Mouse (Mus musculus): ENCODE measurements around the gene Vstm5. TPM values are rescaled to one million over a fixed set of nuclear protein-coding genes. Genes with fewer than 3 reads are reported as not detected.

Vstm5 gene
- polyA plus RNA-seq, 1 experiment from 2014 or later = 0.35 TPM

GRCm38 (mm10) chr9:15238297-15238990, 401 bp upstream of the Vstm5 start:
- H3K4me1 ChIP-seq (replicated peaks) = peaks cover 20% of the 10 kb centered on the region
- peak overlapping the region; percentile 51 for H3K4me3 ChIP-seq (replicated peaks)
- no peak overlapping the region for H3K9ac ChIP-seq
- H3K27ac ChIP-seq = no peak overlapping the region
- peak overlapping the region; percentile 73 for H3K4me2 ChIP-seq
- ATAC-seq (ENCODE audit: low read depth) (peak; percentile 14; the same call in 1 of the 2 replicates), DNase-seq (no peak)
- H3K9me3 ChIP-seq (replicated peaks) = no peaks in the 10 kb centered on the region
- H3K36me3 ChIP-seq = no peaks in the 10 kb centered on the region
- H3K27me3 ChIP-seq = peaks cover 17% of the 10 kb centered on the region
- WGBS (ENCODE audit: insufficient replicate concordance) = 58% methylated on average over 16 of the region's 16 CpGs

- 84% methylated on average over 6 of the region's 6 CpGs for WGBS (ENCODE audit: insufficient replicate concordance)
- ATAC-seq (ENCODE audit: low read depth) = no peak
- H3K4me2 ChIP-seq = no peak overlapping the region
Measured at GRCm38 (mm10) chr9:15240006-15240405, 1.2 kb downstream of the Vstm5 start.

GRCm38 (mm10) chr9:15240863-15241595, 2.2 kb downstream of the Vstm5 start:
- Histone ChIP-seq H3K27ac (no peak overlapping the region), H3K27me3 (peaks cover 17% of the 10 kb centered on the region), H3K4me1 (replicated peaks) (peaks cover 32% of the 10 kb centered on the region), H3K4me3 (replicated peaks) (no peak overlapping the region), H3K9ac (no peak overlapping the region), H3K4me2 (no peak overlapping the region), H3K9me3 (replicated peaks) (no peaks in the 10 kb centered on the region), H3K36me3 (no peaks in the 10 kb centered on the region)
- ATAC-seq (ENCODE audit: low read depth) (no peak), DNase-seq (no peak)
- WGBS (ENCODE audit: insufficient replicate concordance) = 31% methylated on average over 6 of the region's 6 CpGs

More at GRCm38 (mm10) chr9:15240006-15240405, 1.2 kb downstream of the Vstm5 start:
- Histone ChIP-seq H3K36me3 (no peaks in the 10 kb centered on the region), H3K4me1 (replicated peaks) (peaks cover 22% of the 10 kb centered on the region), H3K9me3 (replicated peaks) (no peaks in the 10 kb centered on the region), H3K9ac (no peak overlapping the region), H3K4me3 (replicated peaks) (no peak overlapping the region), H3K27ac (no peak overlapping the region), H3K27me3 (peaks cover 17% of the 10 kb centered on the region)
- no peak for DNase-seq

- Histone ChIP-seq H3K27me3 (peaks cover 17% of the 10 kb centered on the region), H3K4me1 (replicated peaks) (peaks cover 32% of the 10 kb centered on the region), H3K4me2 (no peak overlapping the region), H3K4me3 (replicated peaks) (no peak overlapping the region), H3K27ac (no peak overlapping the region), H3K36me3 (no peaks in the 10 kb centered on the region), H3K9me3 (replicated peaks) (no peaks in the 10 kb centered on the region), H3K9ac (no peak overlapping the region)
- WGBS (ENCODE audit: insufficient replicate concordance) = 41% methylated on average over 9 of the region's 9 CpGs
- DNase-seq = peak; percentile 51
- peak; percentile 34; the same call in 1 of the 2 replicates for ATAC-seq (ENCODE audit: low read depth)
Measured at GRCm38 (mm10) chr9:15241596-15241939, 2.7 kb downstream of the Vstm5 start.

GRCm38 (mm10) chr9:15242130-15242529, 3.3 kb downstream of the Vstm5 start:
- Histone ChIP-seq H3K36me3 (no peaks in the 10 kb centered on the region), H3K27me3 (peaks cover 17% of the 10 kb centered on the region), H3K9ac (no peak overlapping the region), H3K4me2 (no peak overlapping the region), H3K27ac (no peak overlapping the region), H3K9me3 (replicated peaks) (no peaks in the 10 kb centered on the region), H3K4me3 (replicated peaks) (no peak overlapping the region), H3K4me1 (replicated peaks) (peaks cover 32% of the 10 kb centered on the region)
- 0 out of 2 replicates have a peak, but pooled peaks have one; percentile 19 for ATAC-seq (ENCODE audit: low read depth)
- WGBS (ENCODE audit: insufficient replicate concordance) = 16% methylated on average over 1 of the region's 1 CpGs
- DNase-seq = no peak

DNA sequence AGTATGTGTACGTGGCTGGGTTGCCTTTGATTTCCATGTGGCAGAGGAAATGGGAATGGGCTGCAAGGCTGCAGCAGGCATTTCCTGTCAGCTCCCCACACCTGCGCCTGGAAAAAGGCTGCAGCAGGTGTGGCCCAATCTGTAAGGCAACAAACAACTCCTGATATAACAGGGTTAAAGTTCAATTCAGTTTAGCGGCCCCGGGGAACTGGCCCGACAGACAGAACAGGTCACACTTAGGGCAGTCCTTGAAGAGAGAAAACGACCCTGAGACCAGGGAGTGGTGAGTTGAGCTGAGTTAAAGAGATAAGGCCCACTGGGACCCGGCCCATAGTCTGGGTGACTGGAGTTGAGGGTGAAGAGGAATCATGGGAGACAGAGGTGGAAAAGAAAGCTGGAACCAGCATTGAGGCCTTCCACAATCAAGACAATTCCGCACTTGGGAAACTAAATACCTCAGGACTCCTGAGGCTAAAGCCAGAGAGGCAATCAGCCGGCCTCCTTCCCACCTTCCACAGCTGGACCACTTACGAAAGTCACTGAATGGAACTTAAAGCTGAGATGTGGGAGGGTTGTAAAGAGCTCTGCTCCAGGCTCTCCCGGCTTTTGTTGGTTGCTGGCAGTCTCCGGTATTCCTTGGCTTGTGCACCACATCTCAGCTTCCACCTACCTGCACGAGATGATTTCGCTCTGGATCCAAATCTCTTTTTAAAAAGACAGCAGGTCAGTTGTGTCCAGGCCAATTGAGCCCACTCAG, 6.7 kb downstream of the Vstm5 start:
- no peak for DNase-seq
- WGBS (ENCODE audit: insufficient replicate concordance) = 55% methylated on average over 14 of the region's 14 CpGs
- Histone ChIP-seq H3K4me2 (no peak overlapping the region), H3K27ac (no peak overlapping the region), H3K9me3 (replicated peaks) (no peaks in the 10 kb centered on the region), H3K9ac (no peak overlapping the region), H3K27me3 (no peaks in the 10 kb centered on the region), H3K4me1 (replicated peaks) (peaks cover 17% of the 10 kb centered on the region), H3K4me3 (replicated peaks) (no peak overlapping the region), H3K36me3 (no peaks in the 10 kb centered on the region)
- no peak for ATAC-seq (ENCODE audit: low read depth)

DNA sequence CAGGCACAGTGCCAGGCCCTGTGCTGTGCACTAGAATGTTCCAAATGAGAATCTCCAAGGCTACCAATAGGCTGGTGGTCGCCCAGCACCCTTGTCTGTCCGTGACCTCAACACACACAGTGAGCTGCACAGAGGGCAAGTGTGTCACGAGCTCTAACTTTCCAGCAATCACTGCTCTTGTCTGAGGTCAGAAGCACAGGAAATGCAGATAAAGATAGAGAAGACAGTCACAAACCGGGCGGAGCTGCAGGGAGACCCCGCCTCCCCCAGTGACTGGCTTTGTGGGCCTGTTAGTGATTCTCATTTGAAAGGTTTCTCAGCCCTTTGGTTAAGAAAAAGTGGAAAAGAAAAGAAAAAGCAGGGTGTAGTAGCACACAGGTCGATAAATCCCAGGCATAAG, 11.5 kb downstream of the Vstm5 start:
- no peak overlapping the region for H3K27ac ChIP-seq
- DNase-seq = no peak
- no peak overlapping the region for H3K4me2 ChIP-seq
- H3K4me3 ChIP-seq (replicated peaks) = no peak overlapping the region
- H3K9me3 ChIP-seq (replicated peaks) = no peaks in the 10 kb centered on the region
- no peak for ATAC-seq (ENCODE audit: low read depth)
- H3K9ac ChIP-seq = no peak overlapping the region
- H3K27me3 ChIP-seq = no peaks in the 10 kb centered on the region
- no peaks in the 10 kb centered on the region for H3K36me3 ChIP-seq
- WGBS (ENCODE audit: insufficient replicate concordance) = 31% methylated on average over 7 of the region's 7 CpGs
- peaks cover 7% of the 10 kb centered on the region for H3K4me1 ChIP-seq (replicated peaks)

DNA sequence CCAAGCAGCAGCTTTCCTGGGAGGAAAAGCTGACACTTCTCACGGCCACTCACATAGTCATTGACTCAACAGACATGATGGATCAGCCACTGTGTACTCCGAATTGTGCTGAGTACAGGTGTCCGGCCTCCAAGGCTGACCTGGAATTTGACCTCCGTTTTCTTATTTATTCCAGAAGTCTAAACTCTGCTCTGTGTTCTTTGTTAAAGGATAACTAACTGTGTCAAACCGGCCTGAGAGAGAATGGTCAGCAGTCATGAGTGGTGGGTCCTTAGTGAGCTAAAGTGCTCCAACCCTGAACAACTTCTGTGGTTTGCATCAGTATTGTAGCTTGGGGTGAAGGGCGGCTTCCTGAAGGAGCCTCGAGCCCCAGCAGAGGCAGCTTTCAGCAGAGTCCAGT, 13.4 kb downstream of the Vstm5 start:
- H3K27me3 ChIP-seq = no peaks in the 10 kb centered on the region
- H3K4me1 ChIP-seq (replicated peaks) = no peaks in the 10 kb centered on the region
- H3K4me3 ChIP-seq (replicated peaks) = no peak overlapping the region
- no peaks in the 10 kb centered on the region for H3K9me3 ChIP-seq (replicated peaks)
- no peak for DNase-seq
- WGBS (ENCODE audit: insufficient replicate concordance) = 64% methylated on average over 7 of the region's 7 CpGs
- H3K4me2 ChIP-seq = no peak overlapping the region
- no peak overlapping the region for H3K27ac ChIP-seq
- H3K36me3 ChIP-seq = no peaks in the 10 kb centered on the region
- H3K9ac ChIP-seq = no peak overlapping the region
- no peak for ATAC-seq (ENCODE audit: low read depth)

DNA sequence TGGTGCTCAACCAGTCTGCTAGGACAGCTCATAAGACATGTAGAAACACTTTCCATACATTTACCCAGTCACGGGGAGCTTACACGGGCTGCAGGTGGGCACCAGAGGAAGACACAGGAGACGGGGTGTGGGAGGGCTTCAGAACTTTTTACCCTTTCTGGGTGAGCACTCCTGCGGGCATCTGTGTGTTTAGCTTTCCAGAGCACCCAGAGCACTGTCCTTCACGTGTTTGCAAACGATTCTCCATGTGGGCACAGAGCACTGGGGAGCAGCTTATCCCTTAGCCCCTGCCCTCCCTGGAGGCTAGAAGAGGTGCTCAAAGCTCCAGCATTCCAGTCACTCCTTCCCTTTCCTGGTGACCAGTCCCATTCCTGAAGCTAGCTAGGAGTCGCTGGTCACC, 15.7 kb downstream of the Vstm5 start:
- no peak for DNase-seq
- Histone ChIP-seq H3K4me3 (replicated peaks) (no peak overlapping the region), H3K9me3 (replicated peaks) (no peaks in the 10 kb centered on the region), H3K36me3 (no peaks in the 10 kb centered on the region), H3K9ac (no peak overlapping the region), H3K27me3 (no peaks in the 10 kb centered on the region), H3K4me1 (replicated peaks) (no peaks in the 10 kb centered on the region), H3K27ac (no peak overlapping the region), H3K4me2 (no peak overlapping the region)
- ATAC-seq (ENCODE audit: low read depth) = no peak
- WGBS (ENCODE audit: insufficient replicate concordance) = 62% methylated on average over 7 of the region's 7 CpGs

DNA sequence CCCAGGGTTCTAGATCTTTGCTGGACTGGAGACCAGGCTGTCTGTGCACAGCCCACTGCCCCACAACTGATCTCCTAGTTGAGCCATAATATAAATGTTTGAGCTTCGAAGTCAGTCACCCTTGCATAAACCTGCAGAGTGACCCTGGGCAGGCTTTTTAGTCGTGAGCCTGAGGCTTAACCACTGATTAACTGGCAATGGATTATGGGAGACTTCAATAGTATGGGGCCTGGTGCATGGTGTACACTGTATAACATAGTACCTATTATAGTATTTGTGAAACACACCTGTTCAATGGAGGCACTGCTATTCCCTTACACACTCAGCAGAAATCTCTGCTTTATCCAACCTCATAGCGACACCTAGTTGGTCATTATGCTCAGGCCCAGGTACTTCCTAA, 17.4 kb downstream of the Vstm5 start:
- H3K36me3 ChIP-seq = peaks cover 11% of the 10 kb centered on the region
- no peak overlapping the region for H3K9ac ChIP-seq
- H3K9me3 ChIP-seq (replicated peaks) = no peaks in the 10 kb centered on the region
- H3K27ac ChIP-seq = no peak overlapping the region
- no peak for DNase-seq
- no peak overlapping the region for H3K4me2 ChIP-seq
- ATAC-seq (ENCODE audit: low read depth) = no peak
- no peaks in the 10 kb centered on the region for H3K27me3 ChIP-seq
- H3K4me1 ChIP-seq (replicated peaks) = no peaks in the 10 kb centered on the region
- H3K4me3 ChIP-seq (replicated peaks) = no peak overlapping the region
- WGBS (ENCODE audit: insufficient replicate concordance) = 68% methylated on average over 3 of the region's 3 CpGs

GRCm38 (mm10) chr9:15261980-15262379, 23.1 kb downstream of the Vstm5 start:
- Histone ChIP-seq H3K27ac (no peak overlapping the region), H3K4me2 (no peak overlapping the region), H3K36me3 (peaks cover 66% of the 10 kb centered on the region), H3K9ac (no peak overlapping the region), H3K27me3 (no peaks in the 10 kb centered on the region), H3K4me1 (replicated peaks) (no peaks in the 10 kb centered on the region), H3K4me3 (replicated peaks) (no peak overlapping the region), H3K9me3 (replicated peaks) (no peaks in the 10 kb centered on the region)
- DNase-seq (no peak), ATAC-seq (ENCODE audit: low read depth) (no peak)
- WGBS (ENCODE audit: insufficient replicate concordance) = 84% methylated on average over 8 of the region's 8 CpGs

Measured in liver, embryonic 13.5 days (tissue).